Mouse (Mus musculus) inflammation-experienced regulatory T-cells, adult 6 months (primary cell): ENCODE results near the gene Slmap. TPM values are rescaled to one million over a fixed set of nuclear protein-coding genes. Genes with fewer than 3 reads are reported as not detected.
"Not testable (repeated sequence)": the region's sequence is repeated elsewhere in the genome, so short reads cannot be mapped to it uniquely, and the experiment has no call there.

Experiments used
- ATAC-seq: one replicate; pipeline ENCODE4 v1.8.0; 2017
- polyA plus RNA-seq, 3 experiments: library from polyadenylated mRNA; unstranded; fragments of 100-300 nt; shearing (Covaris generic); gene quantifications; one replicate each; pipeline ENCODE4 v1.2.1; 2017

The Slmap gene
- polyA plus RNA-seq, 3 experiments from 2014 or later = 17.6 to 23.4 (median 19.2) TPM

GRCm38 (mm10) chr14:26466544-26467125 is 68.1 kb downstream of the Slmap start:
- no peak for ATAC-seq

GRCm38 (mm10) chr14:26465898-26466297 is 68.8 kb downstream of the Slmap start:
- no peak for ATAC-seq

GRCm38 (mm10) chr14:26459516-26459915 is 75.2 kb downstream of the Slmap start:
- ATAC-seq = no peak

- ATAC-seq = no peak
Measured at GRCm38 (mm10) chr14:26454851-26455250, 79.9 kb downstream of the Slmap start.

- no peak for ATAC-seq
Measured at GRCm38 (mm10) chr14:26450036-26450800, 84.5 kb downstream of the Slmap start.

GRCm38 (mm10) chr14:26448581-26448980 is 86.2 kb downstream of the Slmap start:
- ATAC-seq = no peak

GRCm38 (mm10) chr14:26447223-26447622 is 87.5 kb downstream of the Slmap start:
- ATAC-seq = no peak

GRCm38 (mm10) chr14:26446538-26446937 is 88.2 kb downstream of the Slmap start:
- ATAC-seq = no peak

GRCm38 (mm10) chr14:26442534-26442933 is 92.2 kb downstream of the Slmap start:
- no peak for ATAC-seq

GRCm38 (mm10) chr14:26441041-26441812 is 93.5 kb downstream of the Slmap start:
- no peak for ATAC-seq

- ATAC-seq = no peak
Measured at GRCm38 (mm10) chr14:26439996-26440395, 94.7 kb downstream of the Slmap start.

- no peak for ATAC-seq
Measured at GRCm38 (mm10) chr14:26437771-26438170, 97.0 kb downstream of the Slmap start.

GRCm38 (mm10) chr14:26436304-26436703 is 98.4 kb downstream of the Slmap start:
- ATAC-seq = no peak

- no peak for ATAC-seq
Measured at GRCm38 (mm10) chr14:26432320-26432719, 102.4 kb downstream of the Slmap start.

GRCm38 (mm10) chr14:26431919-26432318 is 102.8 kb downstream of the Slmap start:
- no peak for ATAC-seq

GRCm38 (mm10) chr14:26420231-26420630 is 114.5 kb downstream of the Slmap start:
- ATAC-seq = no peak

GRCm38 (mm10) chr14:26417956-26418355 is 116.8 kb downstream of the Slmap start:
- ATAC-seq = no peak

- no peak for ATAC-seq
Measured at GRCm38 (mm10) chr14:26417088-26417487, 117.6 kb downstream of the Slmap start.

- ATAC-seq = no peak
Measured at GRCm38 (mm10) chr14:26413581-26413980, 121.2 kb downstream of the Slmap start.

- ATAC-seq = no peak
Measured at GRCm38 (mm10) chr14:26406746-26407145, 128.0 kb downstream of the Slmap start.

GRCm38 (mm10) chr14:26398508-26399160 is 136.1 kb downstream of the Slmap start:
- no peak for ATAC-seq

- no peak for ATAC-seq
Measured at GRCm38 (mm10) chr14:26391866-26392265, 142.9 kb downstream of the Slmap start.

- ATAC-seq = not testable (repeated sequence)
Measured at GRCm38 (mm10) chr14:26388961-26389360, 145.8 kb downstream of the Slmap start.
